Mouse (Mus musculus): ENCODE results near the gene Krtap29-1. TPM values are rescaled to one million over a fixed set of nuclear protein-coding genes. Genes with fewer than 3 reads are reported as not detected.

The Krtap29-1 gene
- not detected in 2 replicates for polyA plus RNA-seq (2015; fragmentation: Nextera tagmentation; extraction: Ambion mirVana)

GRCm38 (mm10) chr11:99978953-99979352, at the start of gene Krtap29-1:
Krtap29-1 (minus strand) TSS chr11:99979053.
- no peak for ATAC-seq (ENCODE audit: insufficient read depth, low FRiP score)
- Histone ChIP-seq H3K27ac (ENCODE audit: low read length) (no peak within 1 kb of the TSS), H3K4me3 (replicated peaks; ENCODE audit: low read length) (no peak within 1 kb of the TSS), H3K27me3 (ENCODE audit: control insufficient read depth, insufficient read depth, low read length) (no peaks in the 10 kb centered on the region), H3K4me1 (ENCODE audit: control insufficient read depth, insufficient read depth, low read length) (no peaks in the 10 kb centered on the region), H3K9me3 (replicated peaks; ENCODE audit: control insufficient read depth, low read length) (no peaks in the 10 kb centered on the region), H3K4me2 (ENCODE audit: low read depth, low read length) (no peak within 1 kb of the TSS), H3K36me3 (ENCODE audit: control insufficient read depth, insufficient read depth, low read length) (no peaks in the 10 kb centered on the region), H3K9ac (ENCODE audit: low read length) (no peak within 1 kb of the TSS)
- 77% methylated on average over 5 of the region's 5 CpGs for WGBS

DNA sequence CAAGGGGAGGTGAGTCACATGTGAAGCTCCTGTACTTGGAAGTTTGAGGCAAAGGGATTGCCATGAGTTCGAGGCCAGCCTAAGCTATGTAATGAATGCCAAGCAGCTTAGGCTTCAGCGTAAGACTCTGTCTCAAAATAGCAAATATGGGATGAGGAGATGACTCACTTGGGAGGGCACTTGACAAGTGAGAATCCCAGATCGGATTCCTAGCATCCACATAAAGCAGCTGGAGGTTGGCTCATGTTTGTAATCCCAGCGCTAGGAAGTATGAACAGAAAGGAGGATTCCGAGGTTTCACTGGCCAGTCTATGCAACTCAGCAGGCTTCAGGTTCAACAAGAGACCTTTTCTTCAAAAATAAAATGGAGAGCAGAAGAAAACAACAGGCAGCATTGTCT, 42.6 kb upstream of the Krtap29-1 start:
- Histone ChIP-seq H3K9ac (ENCODE audit: low read length) (no peak overlapping the region), H3K36me3 (ENCODE audit: control insufficient read depth, insufficient read depth, low read length) (no peaks in the 10 kb centered on the region), H3K9me3 (replicated peaks; ENCODE audit: control insufficient read depth, low read length) (no peaks in the 10 kb centered on the region), H3K4me3 (replicated peaks; ENCODE audit: low read length) (no peak overlapping the region), H3K27ac (ENCODE audit: low read length) (no peak overlapping the region), H3K4me1 (ENCODE audit: control insufficient read depth, insufficient read depth, low read length) (no peaks in the 10 kb centered on the region), H3K4me2 (ENCODE audit: low read depth, low read length) (no peak overlapping the region), H3K27me3 (ENCODE audit: control insufficient read depth, insufficient read depth, low read length) (no peaks in the 10 kb centered on the region)
- ATAC-seq (ENCODE audit: insufficient read depth, low FRiP score) = no peak
- WGBS = 68% methylated on average over 5 of the region's 5 CpGs

DNA sequence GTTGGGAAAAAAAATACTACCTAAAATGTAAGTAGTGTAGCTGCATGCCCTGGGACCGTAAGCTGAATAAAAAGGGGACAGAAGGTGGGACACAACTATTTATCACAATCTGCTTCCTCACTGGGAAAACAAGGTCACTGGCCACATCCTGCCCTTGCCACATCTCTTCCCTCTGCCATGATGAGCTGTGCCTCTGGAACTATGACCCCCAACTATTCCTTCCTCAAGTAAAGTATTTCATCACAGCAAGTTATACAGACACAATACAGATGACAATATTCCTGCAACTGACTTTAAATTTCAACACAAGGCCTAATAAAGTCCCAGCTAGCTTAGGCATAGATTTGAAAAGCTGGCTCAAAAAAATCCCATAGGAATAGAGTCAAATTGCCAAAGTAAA, 40.6 kb upstream of the Krtap29-1 start:
- ATAC-seq (ENCODE audit: insufficient read depth, low FRiP score) = no peak
- no peak overlapping the region for H3K4me3 ChIP-seq (replicated peaks; ENCODE audit: low read length)
- H3K9ac ChIP-seq (ENCODE audit: low read length) = no peak overlapping the region
- no peak overlapping the region for H3K27ac ChIP-seq (ENCODE audit: low read length)
- H3K4me2 ChIP-seq (ENCODE audit: low read depth, low read length) = no peak overlapping the region
- H3K27me3 ChIP-seq (ENCODE audit: control insufficient read depth, insufficient read depth, low read length) = no peaks in the 10 kb centered on the region
- H3K36me3 ChIP-seq (ENCODE audit: control insufficient read depth, insufficient read depth, low read length) = no peaks in the 10 kb centered on the region
- WGBS = 68% methylated on average over 1 of the region's 1 CpGs
- H3K9me3 ChIP-seq (replicated peaks; ENCODE audit: control insufficient read depth, low read length) = no peaks in the 10 kb centered on the region
- H3K4me1 ChIP-seq (ENCODE audit: control insufficient read depth, insufficient read depth, low read length) = 0 out of 2 replicates have a peak, but pooled peaks cover 2% of the 10 kb centered on the region

DNA sequence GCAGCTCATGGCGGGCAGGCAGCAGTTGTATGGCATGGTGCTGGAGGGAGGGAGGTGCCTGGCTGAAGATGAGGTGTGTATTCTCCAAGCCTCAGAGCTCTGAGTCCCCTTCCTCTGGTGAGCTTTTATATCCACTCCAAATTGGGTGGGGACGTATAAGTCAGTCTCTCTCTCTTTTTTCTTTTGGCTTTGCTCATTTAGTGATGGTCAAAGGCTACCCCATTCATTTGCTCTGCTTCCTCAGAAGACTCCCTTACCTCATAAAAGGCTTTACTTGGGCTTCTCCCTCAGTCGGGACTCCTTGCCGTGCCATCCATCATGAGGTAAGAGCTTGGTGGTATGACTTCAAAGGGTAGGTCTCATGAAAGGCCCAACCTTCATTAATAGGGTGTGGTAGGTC, 37.3 kb upstream of the Krtap29-1 start, which contains the start of gene Krt33a:
Krt33a (minus strand) TSS at position 101 of the 400 bp plus-strand sequence.
- no peak for ATAC-seq (ENCODE audit: insufficient read depth, low FRiP score)
- H3K4me2 ChIP-seq (ENCODE audit: low read depth, low read length) = no peak within 1 kb of the TSS

DNA sequence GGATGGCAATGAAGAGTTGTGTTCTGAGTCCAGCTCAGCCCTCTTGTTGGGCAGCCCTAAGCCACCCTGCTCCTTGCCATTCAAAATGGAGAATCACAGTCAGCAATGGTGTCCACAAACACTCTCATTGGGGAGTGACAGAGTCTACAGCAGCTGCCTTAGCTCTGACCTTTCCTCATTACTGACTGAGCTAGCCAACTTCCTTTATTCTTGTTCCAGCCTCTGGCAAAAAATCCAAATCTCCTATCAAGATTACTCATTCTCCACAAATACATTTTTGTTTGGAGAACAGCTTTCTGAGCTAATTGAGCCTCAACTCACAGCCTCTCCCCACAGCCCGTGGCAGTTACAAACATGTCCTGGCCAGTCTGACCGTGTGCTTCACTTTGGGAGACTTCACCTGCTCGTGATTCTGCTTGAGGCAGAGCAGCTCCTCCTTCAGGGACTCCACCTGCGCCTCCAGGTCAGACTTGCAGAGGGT, 34.9 kb upstream of the Krtap29-1 start:
- peak; percentile 72 for ATAC-seq (ENCODE audit: insufficient read depth, low FRiP score)
- Histone ChIP-seq H3K27me3 (ENCODE audit: control insufficient read depth, insufficient read depth, low read length) (no peaks in the 10 kb centered on the region), H3K9ac (ENCODE audit: low read length) (no peak overlapping the region), H3K4me3 (replicated peaks; ENCODE audit: low read length) (no peak overlapping the region), H3K9me3 (replicated peaks; ENCODE audit: control insufficient read depth, low read length) (no peaks in the 10 kb centered on the region), H3K4me2 (ENCODE audit: low read depth, low read length) (no peak overlapping the region), H3K4me1 (ENCODE audit: control insufficient read depth, insufficient read depth, low read length) (0 out of 2 replicates have a peak, but pooled peaks cover 3% of the 10 kb centered on the region), H3K27ac (ENCODE audit: low read length) (peak overlapping the region; percentile 63), H3K36me3 (ENCODE audit: control insufficient read depth, insufficient read depth, low read length) (no peaks in the 10 kb centered on the region)
- WGBS = 49% methylated on average over 4 of the region's 4 CpGs

More for the DNA sequence above, 37.3 kb upstream of the Krtap29-1 start, which contains the start of gene Krt33a:
- Histone ChIP-seq H3K4me3 (replicated peaks; ENCODE audit: low read length) (no peak within 1 kb of the TSS), H3K27me3 (ENCODE audit: control insufficient read depth, insufficient read depth, low read length) (no peaks in the 10 kb centered on the region), H3K9ac (ENCODE audit: low read length) (no peak within 1 kb of the TSS), H3K36me3 (ENCODE audit: control insufficient read depth, insufficient read depth, low read length) (no peaks in the 10 kb centered on the region), H3K27ac (ENCODE audit: low read length) (no peak within 1 kb of the TSS), H3K4me1 (ENCODE audit: control insufficient read depth, insufficient read depth, low read length) (0 out of 2 replicates have a peak, but pooled peaks cover 3% of the 10 kb centered on the region), H3K9me3 (replicated peaks; ENCODE audit: control insufficient read depth, low read length) (no peaks in the 10 kb centered on the region)
- 65% methylated on average over 4 of the region's 4 CpGs for WGBS

- no peak overlapping the region for H3K4me2 ChIP-seq (ENCODE audit: low read depth, low read length)
- WGBS = 76% methylated on average over 5 of the region's 5 CpGs
- H3K4me3 ChIP-seq (replicated peaks; ENCODE audit: low read length) = no peak overlapping the region
- H3K27me3 ChIP-seq (ENCODE audit: control insufficient read depth, insufficient read depth, low read length) = no peaks in the 10 kb centered on the region
- 0 out of 2 replicates have a peak, but pooled peaks cover 3% of the 10 kb centered on the region for H3K4me1 ChIP-seq (ENCODE audit: control insufficient read depth, insufficient read depth, low read length)
- no peaks in the 10 kb centered on the region for H3K36me3 ChIP-seq (ENCODE audit: control insufficient read depth, insufficient read depth, low read length)
- H3K27ac ChIP-seq (ENCODE audit: low read length) = no peak overlapping the region
- H3K9me3 ChIP-seq (replicated peaks; ENCODE audit: control insufficient read depth, low read length) = no peaks in the 10 kb centered on the region
- ATAC-seq (ENCODE audit: insufficient read depth, low FRiP score) = no peak
- H3K9ac ChIP-seq (ENCODE audit: low read length) = no peak overlapping the region
Measured at GRCm38 (mm10) chr11:100010682-100011081, 31.8 kb upstream of the Krtap29-1 start.

DNA sequence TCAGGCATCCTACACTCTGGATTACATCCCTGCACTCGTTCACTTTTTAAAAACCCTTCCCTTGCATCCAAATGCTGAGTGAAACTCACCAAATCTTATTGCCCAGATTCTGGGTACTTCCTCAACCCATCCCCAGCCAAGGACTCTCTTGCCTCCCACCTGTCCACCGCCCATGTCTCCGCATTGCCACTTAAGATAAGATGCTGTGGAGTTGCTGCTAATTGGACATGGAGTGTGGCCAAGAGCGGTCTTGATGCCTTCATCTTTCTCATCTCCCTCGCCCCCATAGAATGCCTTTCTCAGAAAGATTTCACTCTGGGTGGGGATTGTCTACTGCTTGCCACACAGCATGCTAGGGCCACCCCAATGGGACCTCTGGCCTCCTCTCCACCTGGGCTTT, 29.5 kb upstream of the Krtap29-1 start:
- H3K36me3 ChIP-seq (ENCODE audit: control insufficient read depth, insufficient read depth, low read length) = no peaks in the 10 kb centered on the region
- no peak overlapping the region for H3K9ac ChIP-seq (ENCODE audit: low read length)
- no peaks in the 10 kb centered on the region for H3K9me3 ChIP-seq (replicated peaks; ENCODE audit: control insufficient read depth, low read length)
- no peaks in the 10 kb centered on the region for H3K4me1 ChIP-seq (ENCODE audit: control insufficient read depth, insufficient read depth, low read length)
- H3K27me3 ChIP-seq (ENCODE audit: control insufficient read depth, insufficient read depth, low read length) = no peaks in the 10 kb centered on the region
- no peak for ATAC-seq (ENCODE audit: insufficient read depth, low FRiP score)
- H3K4me3 ChIP-seq (replicated peaks; ENCODE audit: low read length) = no peak overlapping the region
- H3K4me2 ChIP-seq (ENCODE audit: low read depth, low read length) = no peak overlapping the region
- WGBS = 83% methylated on average over 5 of the region's 5 CpGs
- H3K27ac ChIP-seq (ENCODE audit: low read length) = no peak overlapping the region

- Histone ChIP-seq H3K36me3 (ENCODE audit: control insufficient read depth, insufficient read depth, low read length) (no peaks in the 10 kb centered on the region), H3K4me2 (ENCODE audit: low read depth, low read length) (no peak overlapping the region), H3K9me3 (replicated peaks; ENCODE audit: control insufficient read depth, low read length) (no peaks in the 10 kb centered on the region), H3K27me3 (ENCODE audit: control insufficient read depth, insufficient read depth, low read length) (no peaks in the 10 kb centered on the region), H3K27ac (ENCODE audit: low read length) (peak overlapping the region; percentile 71), H3K9ac (ENCODE audit: low read length) (no peak overlapping the region), H3K4me1 (ENCODE audit: control insufficient read depth, insufficient read depth, low read length) (no peaks in the 10 kb centered on the region), H3K4me3 (replicated peaks; ENCODE audit: low read length) (no peak overlapping the region)
- no peak for ATAC-seq (ENCODE audit: insufficient read depth, low FRiP score)
- 59% methylated on average over 3 of the region's 3 CpGs for WGBS
Measured at GRCm38 (mm10) chr11:100006624-100007023, 27.8 kb upstream of the Krtap29-1 start.

DNA sequence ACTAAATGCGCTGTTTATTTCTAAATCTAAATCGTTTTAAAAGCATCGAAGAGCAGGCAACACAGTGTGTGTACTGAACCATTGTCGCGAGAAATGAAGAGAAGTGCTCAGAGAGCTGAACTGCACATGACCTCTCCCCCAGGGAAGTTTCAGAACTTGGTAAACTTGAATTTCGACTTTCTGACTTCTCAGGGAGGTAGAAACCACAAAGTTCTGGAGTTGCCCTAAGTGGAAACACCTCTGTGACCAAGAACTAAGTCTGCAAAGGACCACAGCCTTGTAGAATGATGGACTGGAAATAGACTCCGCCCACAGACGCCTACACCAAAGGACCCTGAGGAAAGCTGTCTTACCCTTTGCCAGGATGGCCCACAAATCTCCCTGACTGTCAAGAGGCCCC, 27.1 kb upstream of the Krtap29-1 start:
- H3K27ac ChIP-seq (ENCODE audit: low read length) = peak overlapping the region; percentile 71
- peak; percentile 56; the same call in 1 of the 2 replicates for ATAC-seq (ENCODE audit: insufficient read depth, low FRiP score)
- no peak overlapping the region for H3K4me3 ChIP-seq (replicated peaks; ENCODE audit: low read length)
- no peaks in the 10 kb centered on the region for H3K9me3 ChIP-seq (replicated peaks; ENCODE audit: control insufficient read depth, low read length)
- 65% methylated on average over 8 of the region's 8 CpGs for WGBS
- no peaks in the 10 kb centered on the region for H3K27me3 ChIP-seq (ENCODE audit: control insufficient read depth, insufficient read depth, low read length)
- H3K36me3 ChIP-seq (ENCODE audit: control insufficient read depth, insufficient read depth, low read length) = no peaks in the 10 kb centered on the region
- no peak overlapping the region for H3K4me2 ChIP-seq (ENCODE audit: low read depth, low read length)
- no peaks in the 10 kb centered on the region for H3K4me1 ChIP-seq (ENCODE audit: control insufficient read depth, insufficient read depth, low read length)
- no peak overlapping the region for H3K9ac ChIP-seq (ENCODE audit: low read length)
